Mouse (Mus musculus): ENCODE measurements around the gene Eppin. TPM values are rescaled to one million over a fixed set of nuclear protein-coding genes. Genes with fewer than 3 reads are reported as not detected.

Gene Eppin
- polyA plus RNA-seq, 1 experiment = not detected

DNA sequence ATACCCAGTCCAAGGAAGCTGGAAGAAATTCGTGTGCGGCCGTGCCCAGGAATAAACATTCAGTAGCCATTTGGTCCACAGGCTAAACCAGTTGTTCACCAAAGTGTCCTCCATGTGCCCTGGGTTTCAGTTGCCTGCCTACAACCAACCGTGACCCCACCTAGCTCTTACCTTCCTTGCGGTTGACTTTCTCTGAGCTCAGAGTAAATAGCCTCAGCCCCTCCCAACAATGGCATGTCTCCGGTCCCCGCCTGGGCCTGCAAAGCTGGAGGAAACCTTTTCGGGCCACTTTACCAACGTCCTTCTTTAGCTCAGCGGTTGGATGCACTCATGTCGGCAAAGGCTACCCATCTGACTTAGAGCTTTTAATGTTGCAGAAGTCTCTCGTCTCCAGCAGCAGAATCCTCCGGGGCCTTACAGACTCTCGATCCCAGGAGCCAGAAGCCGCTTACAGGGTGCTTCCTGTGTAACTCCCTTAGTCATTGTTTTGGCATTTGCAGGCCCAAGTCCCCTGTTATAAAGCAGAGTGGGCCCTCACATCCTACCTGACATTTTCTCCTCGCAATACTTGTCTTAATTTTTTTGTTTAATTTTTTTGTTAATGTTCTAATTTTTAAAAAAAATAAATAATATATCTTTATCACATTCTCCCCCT lies 34.3 kb downstream of the Eppin start:
- Histone ChIP-seq H3K4me3 (ENCODE audit: low read depth, low read length) (no peak overlapping the region), H3K27me3 (ENCODE audit: control insufficient read depth, insufficient read depth, low read length) (peaks cover 13% of the 10 kb centered on the region), H3K36me3 (ENCODE audit: control insufficient read depth, insufficient read depth, low read length) (no peaks in the 10 kb centered on the region), H3K4me1 (ENCODE audit: control insufficient read depth, insufficient read depth, insufficient read length, low read length) (peaks cover 5% of the 10 kb centered on the region; the same call in 1 of the 2 replicates), H3K27ac (ENCODE audit: insufficient read depth, low read depth, low read length) (no peak overlapping the region)
- 39% methylated on average over 16 of the region's 16 CpGs for WGBS
- no peak for TF ChIP-seq CTCF (IDR thresholded peaks at IDR 0.05; ENCODE audit: extremely low read depth, insufficient read length, insufficient replicate concordance, low read depth, low read length)
- TF ChIP-seq POLR2A (IDR thresholded peaks at IDR 0.05; ENCODE audit: low read depth, low read length) = no peak

DNA sequence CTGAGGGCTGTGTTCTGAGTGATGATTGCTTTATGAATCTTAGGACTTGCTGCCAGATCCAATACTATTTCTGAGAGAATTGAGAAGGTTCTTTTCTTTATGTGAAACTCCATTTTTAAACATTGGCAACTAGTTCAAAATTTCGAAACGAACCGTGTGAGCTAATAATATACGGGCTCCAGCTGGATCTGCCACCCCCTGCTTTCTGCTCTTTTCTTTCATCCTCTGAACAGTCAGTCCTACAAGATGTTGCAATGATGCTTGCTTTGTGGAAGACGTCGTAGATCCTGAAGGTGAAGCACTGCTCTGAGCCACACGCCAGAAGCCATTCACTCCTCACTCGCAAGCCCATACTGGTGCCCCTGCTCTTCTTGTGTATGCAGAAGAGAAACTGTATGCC lies 35.0 kb downstream of the Eppin start:
- no peak overlapping the region for H3K27ac ChIP-seq (ENCODE audit: insufficient read depth, low read depth, low read length)
- 82% methylated on average over 8 of the region's 8 CpGs for WGBS
- TF ChIP-seq CTCF (IDR thresholded peaks at IDR 0.05; ENCODE audit: extremely low read depth, insufficient read length, insufficient replicate concordance, low read depth, low read length) (no peak), POLR2A (IDR thresholded peaks at IDR 0.05; ENCODE audit: low read depth, low read length) (no peak)
- no peak overlapping the region for H3K4me3 ChIP-seq (ENCODE audit: low read depth, low read length)
- H3K27me3 ChIP-seq (ENCODE audit: control insufficient read depth, insufficient read depth, low read length) = peaks cover 13% of the 10 kb centered on the region
- peaks cover 3% of the 10 kb centered on the region; the same call in 1 of the 2 replicates for H3K4me1 ChIP-seq (ENCODE audit: control insufficient read depth, insufficient read depth, insufficient read length, low read length)
- no peaks in the 10 kb centered on the region for H3K36me3 ChIP-seq (ENCODE audit: control insufficient read depth, insufficient read depth, low read length)

DNA sequence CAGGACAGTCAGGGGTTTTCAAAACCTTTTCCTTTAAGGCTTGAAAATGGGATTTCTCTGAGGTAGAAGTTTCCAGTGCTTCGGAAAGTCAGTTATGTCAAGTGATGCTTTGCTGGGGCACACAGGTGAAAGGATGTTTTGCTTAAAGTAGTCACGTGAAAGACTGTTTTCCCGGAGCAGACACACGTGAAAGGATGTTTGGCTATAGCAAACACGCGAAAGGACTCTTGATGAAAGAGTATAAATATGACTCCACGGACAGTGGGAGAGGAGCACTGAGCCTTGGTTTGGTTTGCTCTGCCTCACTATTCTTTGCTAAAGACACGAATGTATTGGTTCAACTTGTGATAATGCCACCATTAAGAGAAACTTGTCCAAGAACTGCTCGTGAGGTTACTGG lies 41.9 kb downstream of the Eppin start:
- H3K27me3 ChIP-seq (ENCODE audit: control insufficient read depth, insufficient read depth, low read length) = no peaks in the 10 kb centered on the region
- TF ChIP-seq CTCF (IDR thresholded peaks at IDR 0.05; ENCODE audit: extremely low read depth, insufficient read length, insufficient replicate concordance, low read depth, low read length) (no peak), POLR2A (IDR thresholded peaks at IDR 0.05; ENCODE audit: low read depth, low read length) (no peak)
- H3K4me3 ChIP-seq (ENCODE audit: low read depth, low read length) = no peak overlapping the region
- H3K4me1 ChIP-seq (ENCODE audit: control insufficient read depth, insufficient read depth, insufficient read length, low read length) = no peaks in the 10 kb centered on the region
- no peaks in the 10 kb centered on the region for H3K36me3 ChIP-seq (ENCODE audit: control insufficient read depth, insufficient read depth, low read length)
- no peak overlapping the region for H3K27ac ChIP-seq (ENCODE audit: insufficient read depth, low read depth, low read length)
- WGBS = 83% methylated on average over 9 of the region's 9 CpGs

DNA sequence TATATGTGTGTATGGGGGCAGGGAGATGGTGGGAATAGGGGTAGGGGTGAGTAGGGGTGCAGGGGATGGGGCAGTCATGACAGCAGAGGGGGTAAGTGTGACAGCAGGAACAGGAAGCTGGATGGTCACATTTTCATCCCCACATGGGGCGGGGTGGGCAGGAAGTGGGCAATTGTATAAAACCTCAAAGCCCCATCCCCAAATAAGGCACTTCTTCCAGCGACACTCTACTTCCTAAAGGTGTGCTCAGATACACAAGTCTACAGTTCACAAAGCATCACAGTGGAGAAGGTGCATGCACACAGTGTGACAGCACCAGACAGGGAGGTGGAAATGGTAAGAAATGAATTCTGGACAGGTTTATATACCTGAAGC lies 42.5 kb downstream of the Eppin start:
- TF ChIP-seq CTCF (IDR thresholded peaks at IDR 0.05; ENCODE audit: extremely low read depth, insufficient read length, insufficient replicate concordance, low read depth, low read length) = no peak
- no peak for TF ChIP-seq POLR2A (IDR thresholded peaks at IDR 0.05; ENCODE audit: low read depth, low read length)
- Histone ChIP-seq H3K4me1 (ENCODE audit: control insufficient read depth, insufficient read depth, insufficient read length, low read length) (no peaks in the 10 kb centered on the region), H3K4me3 (ENCODE audit: low read depth, low read length) (no peak overlapping the region), H3K36me3 (ENCODE audit: control insufficient read depth, insufficient read depth, low read length) (no peaks in the 10 kb centered on the region), H3K27ac (ENCODE audit: insufficient read depth, low read depth, low read length) (no peak overlapping the region), H3K27me3 (ENCODE audit: control insufficient read depth, insufficient read depth, low read length) (no peaks in the 10 kb centered on the region)
- WGBS = 69% methylated on average over 2 of the region's 2 CpGs

DNA sequence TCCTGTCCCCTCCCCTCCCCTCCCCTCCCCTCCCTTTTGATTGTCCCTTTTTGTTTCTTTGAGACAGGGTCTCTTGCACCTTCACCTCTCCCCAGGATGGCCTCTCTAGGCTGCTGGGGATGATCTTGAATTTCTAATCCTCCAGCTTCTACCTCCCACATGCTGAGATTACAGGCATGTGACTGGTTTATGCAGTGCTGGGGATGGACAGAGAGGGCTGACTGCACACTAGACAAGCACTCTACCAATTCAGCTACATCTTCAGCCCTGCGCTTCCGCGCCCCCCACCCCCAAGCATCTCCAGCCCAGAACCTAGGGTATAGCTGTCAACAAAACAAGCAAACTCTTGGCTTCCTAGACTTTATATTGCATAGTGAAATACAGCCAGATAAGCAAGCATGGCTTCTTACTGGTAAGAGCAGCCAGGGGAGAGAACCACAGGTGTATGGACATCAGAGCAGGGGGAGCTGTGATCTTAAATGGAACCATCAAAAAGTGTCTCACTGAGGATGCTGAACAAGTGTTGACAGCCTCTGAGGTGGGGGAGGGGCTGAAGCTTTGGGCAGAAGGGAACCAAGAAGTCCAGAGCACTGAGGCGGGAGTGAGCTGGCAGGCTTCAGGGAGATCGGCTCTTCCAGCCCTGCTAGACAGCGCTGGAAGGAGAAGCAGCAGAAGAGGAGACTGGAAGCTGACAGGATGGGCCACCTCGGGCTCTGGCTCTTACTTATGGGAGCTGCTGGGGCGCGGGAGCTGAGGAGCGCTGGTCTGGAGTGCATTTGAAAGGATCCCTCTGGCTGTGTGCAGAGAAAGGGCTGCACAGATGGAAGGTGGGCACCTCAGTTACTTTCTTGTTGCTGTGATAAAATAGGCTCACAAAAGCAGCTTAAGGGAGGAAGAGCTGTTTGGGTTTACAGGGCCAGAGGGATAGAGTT lies 43.2 kb downstream of the Eppin start:
- 40% methylated on average over 10 of the region's 10 CpGs for WGBS
- no peaks in the 10 kb centered on the region for H3K36me3 ChIP-seq (ENCODE audit: control insufficient read depth, insufficient read depth, low read length)
- H3K27ac ChIP-seq (ENCODE audit: insufficient read depth, low read depth, low read length) = no peak overlapping the region
- H3K27me3 ChIP-seq (ENCODE audit: control insufficient read depth, insufficient read depth, low read length) = no peaks in the 10 kb centered on the region
- no peak for TF ChIP-seq POLR2A (IDR thresholded peaks at IDR 0.05; ENCODE audit: low read depth, low read length)
- no peak for TF ChIP-seq CTCF (IDR thresholded peaks at IDR 0.05; ENCODE audit: extremely low read depth, insufficient read length, insufficient replicate concordance, low read depth, low read length)
- H3K4me3 ChIP-seq (ENCODE audit: low read depth, low read length) = no peak overlapping the region
- H3K4me1 ChIP-seq (ENCODE audit: control insufficient read depth, insufficient read depth, insufficient read length, low read length) = no peaks in the 10 kb centered on the region

DNA sequence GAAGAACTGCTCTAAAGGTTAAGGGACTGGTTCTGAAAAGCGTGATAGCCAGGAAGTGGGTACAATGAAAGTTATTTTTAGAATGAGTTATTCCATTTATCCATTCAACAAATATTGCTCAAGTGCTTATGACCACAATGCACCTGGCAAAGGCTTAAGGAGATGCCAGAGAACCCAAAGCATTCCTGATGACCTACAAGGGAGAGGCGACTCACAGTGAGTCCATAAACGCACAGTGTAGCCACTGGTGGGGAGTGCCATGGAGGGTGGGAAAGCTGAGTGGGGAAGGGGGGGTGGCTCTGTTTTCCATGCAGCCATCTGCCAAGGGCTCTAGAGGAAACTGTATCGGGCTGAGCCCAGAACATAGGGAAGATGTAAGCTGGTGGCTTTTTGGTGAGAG lies 44.1 kb downstream of the Eppin start:
- 17% methylated on average over 4 of the region's 4 CpGs for WGBS
- H3K4me3 ChIP-seq (ENCODE audit: low read depth, low read length) = no peak overlapping the region
- no peak overlapping the region for H3K27ac ChIP-seq (ENCODE audit: insufficient read depth, low read depth, low read length)
- H3K4me1 ChIP-seq (ENCODE audit: control insufficient read depth, insufficient read depth, insufficient read length, low read length) = no peaks in the 10 kb centered on the region
- no peaks in the 10 kb centered on the region for H3K36me3 ChIP-seq (ENCODE audit: control insufficient read depth, insufficient read depth, low read length)
- TF ChIP-seq POLR2A (IDR thresholded peaks at IDR 0.05; ENCODE audit: low read depth, low read length) (no peak), CTCF (IDR thresholded peaks at IDR 0.05; ENCODE audit: extremely low read depth, insufficient read length, insufficient replicate concordance, low read depth, low read length) (no peak)
- H3K27me3 ChIP-seq (ENCODE audit: control insufficient read depth, insufficient read depth, low read length) = no peaks in the 10 kb centered on the region

All from small intestine, adult 2 months (tissue).